Mouse (Mus musculus): ENCODE data around the gene Rhox3f. TPM values are rescaled to one million over a fixed set of nuclear protein-coding genes. Genes with fewer than 3 reads are reported as not detected.
"Not testable (repeated sequence)": the region's sequence is repeated elsewhere in the genome, so short reads cannot be mapped to it uniquely, and the experiment has no call there.

Rhox3f gene
- polyA plus RNA-seq (2012; rRNA removed): not detected in 2 replicates

DNA sequence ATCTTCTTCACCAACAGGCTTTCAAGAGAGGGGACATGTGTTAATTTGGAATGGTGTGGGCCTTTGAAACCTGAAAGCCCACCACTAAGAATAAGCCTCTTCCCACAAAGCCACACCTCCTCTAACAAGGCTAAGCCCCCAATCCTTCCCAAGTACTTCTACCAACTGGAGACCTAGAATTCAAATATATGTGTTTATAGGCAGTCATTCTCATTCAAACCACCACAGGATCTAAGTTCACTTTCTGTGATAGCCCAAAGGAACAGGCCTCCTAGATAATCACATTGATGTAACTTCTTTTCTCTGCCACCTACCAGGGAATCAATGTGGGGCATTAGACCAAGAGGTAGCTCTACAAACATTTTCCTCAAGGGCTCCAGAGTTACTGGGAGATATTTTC lies at the start of gene Rhox3f:
Rhox3f (plus strand) TSS at position 301 of the 400 bp plus-strand sequence.
- DNase-seq (ENCODE audit: low spot score): not testable (repeated sequence)

GRCm38 (mm10) chrX:37541719-37542118 lies 39.1 kb upstream of the Rhox3f start, which contains the start of gene Rhox3e:
Gene Rhox3e, plus strand, starts transcription at chrX:37542019.
- not testable (repeated sequence) for DNase-seq (ENCODE audit: low spot score)

- not testable (repeated sequence) for DNase-seq (ENCODE audit: low spot score)
Observed at GRCm38 (mm10) chrX:37557112-37557511, 23.7 kb upstream of the Rhox3f start, which contains the start of gene Rhox4e. Gene Rhox4e, plus strand, starts transcription at chrX:37557412.

DNA sequence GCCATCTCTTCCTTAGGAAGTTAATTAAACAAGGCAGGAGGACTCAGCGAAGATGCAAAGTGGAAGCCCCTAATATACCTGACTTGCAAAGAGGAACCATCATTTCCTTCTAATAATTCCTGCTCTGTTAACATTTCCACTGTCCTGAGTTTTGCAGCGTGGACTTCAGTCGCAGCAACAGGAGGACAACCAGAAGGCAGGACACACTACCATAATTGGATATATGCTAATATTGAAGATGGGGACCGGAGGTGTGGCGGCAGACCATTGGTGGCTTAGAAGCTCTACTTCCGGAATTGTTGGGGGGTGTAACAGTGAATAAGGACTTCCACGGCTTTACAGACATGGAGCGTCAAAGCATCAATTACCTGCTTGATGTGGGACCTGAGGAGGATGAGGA lies 9.7 kb upstream of the Rhox3f start, which contains the start of gene Rhox2f:
Rhox2f (plus strand) TSS at position 301 of the 400 bp plus-strand sequence.
- not testable (repeated sequence) for DNase-seq (ENCODE audit: low spot score)

- DNase-seq (ENCODE audit: low spot score): not testable (repeated sequence)
Observed at GRCm38 (mm10) chrX:37572638-37573037, 8.2 kb upstream of the Rhox3f start.

DNA sequence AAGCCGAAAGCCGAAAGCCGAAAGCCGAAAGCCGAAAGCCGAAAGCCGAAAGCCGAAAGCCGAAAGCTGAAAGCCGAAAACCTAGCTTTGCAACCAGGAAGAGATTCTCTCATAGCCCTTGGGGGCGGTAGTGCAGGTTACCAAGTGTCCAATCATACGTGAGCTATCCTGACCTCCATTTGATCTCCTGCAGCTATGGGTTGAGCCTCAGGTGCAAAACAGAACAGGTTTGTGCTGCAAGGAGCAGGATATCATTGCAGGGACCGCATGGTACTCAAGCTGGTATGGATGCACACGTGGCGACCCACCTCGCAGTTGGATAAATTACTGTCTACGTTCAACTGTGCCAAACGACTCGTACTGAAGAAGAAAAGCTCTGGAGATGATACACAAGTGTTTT lies 26.8 kb downstream of the Rhox3f start, which contains the start of gene Rhox4f:
Rhox4f (minus strand) TSS at position 101 of the 400 bp plus-strand sequence.
- not testable (repeated sequence) for DNase-seq (ENCODE audit: low spot score)

- not testable (repeated sequence) for DNase-seq (ENCODE audit: low spot score)
Observed at GRCm38 (mm10) chrX:37628512-37628911, 47.7 kb downstream of the Rhox3f start, which contains the start of gene Rhox3g. Gene Rhox3g, minus strand, starts transcription at chrX:37628612.

Other genes with a start within 250 kb of the Rhox3f start
- not detected in 2 replicates for gene Rhox3a2, start 201.0 kb upstream of the Rhox3f start, polyA plus RNA-seq (2012; rRNA removed)
- gene Rhox4a2, start 190.1 kb upstream of the Rhox3f start, polyA plus RNA-seq (2012; rRNA removed): not detected in 2 replicates
- not detected in 2 replicates for gene Rhox2b, start 168.9 kb upstream of the Rhox3f start, polyA plus RNA-seq (2012; rRNA removed)
- not detected in 2 replicates for gene Rhox4b, start 148.5 kb upstream of the Rhox3f start, polyA plus RNA-seq (2012; rRNA removed)
- not detected in 2 replicates for gene Rhox2c, start 127.3 kb upstream of the Rhox3f start, polyA plus RNA-seq (2012; rRNA removed)
- gene Rhox3c, start 122.4 kb upstream of the Rhox3f start, polyA plus RNA-seq (2012; rRNA removed): not detected in 2 replicates
- not detected in 2 replicates for gene Rhox4c, start 100.7 kb upstream of the Rhox3f start, polyA plus RNA-seq (2012; rRNA removed)
- gene Rhox2d, start 87.6 kb upstream of the Rhox3f start, polyA plus RNA-seq (2012; rRNA removed): not detected in 2 replicates
- not detected in 2 replicates for gene Rhox4d, start 66.6 kb upstream of the Rhox3f start, polyA plus RNA-seq (2012; rRNA removed)
- gene Rhox2e, start 50.5 kb upstream of the Rhox3f start, polyA plus RNA-seq (2012; rRNA removed): not detected in 2 replicates
- gene Rhox3e, start 39.0 kb upstream of the Rhox3f start, polyA plus RNA-seq (2012; rRNA removed): not detected in 2 replicates
- not detected in 2 replicates for gene Rhox4e, start 23.6 kb upstream of the Rhox3f start, polyA plus RNA-seq (2012; rRNA removed)
- gene Rhox2f, start 9.6 kb upstream of the Rhox3f start, polyA plus RNA-seq (2012; rRNA removed): not detected in 2 replicates
- not detected in 2 replicates for gene Rhox4f, start 26.7 kb downstream of the Rhox3f start, polyA plus RNA-seq (2012; rRNA removed)
- not detected in 2 replicates for gene Rhox3g, start 47.6 kb downstream of the Rhox3f start, polyA plus RNA-seq (2012; rRNA removed)
- not detected in 2 replicates for gene Rhox2g, start 62.5 kb downstream of the Rhox3f start, polyA plus RNA-seq (2012; rRNA removed)
- not detected in 2 replicates for gene Rhox4g, start 70.3 kb downstream of the Rhox3f start, polyA plus RNA-seq (2012; rRNA removed)
- not detected in 2 replicates for gene Rhox3h, start 87.8 kb downstream of the Rhox3f start, polyA plus RNA-seq (2012; rRNA removed)
- gene Rhox2h, start 92.3 kb downstream of the Rhox3f start, polyA plus RNA-seq (2012; rRNA removed): not detected in 2 replicates
- gene Rhox5, start 223.8 kb downstream of the Rhox3f start, polyA plus RNA-seq (2012; rRNA removed): 8.6 and 9.8 TPM in 2 replicates
- 0.06 TPM in 1 of 2 replicates, not detected in the other for gene Rhox6, start 245.9 kb downstream of the Rhox3f start, polyA plus RNA-seq (2012; rRNA removed)

Measured in urinary bladder, adult 2 months (tissue).